Mouse (Mus musculus) cerebellum, postnatal 36 days (tissue): ENCODE results near the gene Actr3b.
"Not testable (repeated sequence)": the region's sequence is repeated elsewhere in the genome, so short reads cannot be mapped to it uniquely, and the experiment has no call there.

Experiments used
- DNase-seq, 2 experiments: peaks; one replicate each; pipeline ENCODE4 v3.0.0; 2021 to 2022; ENCODE audit warnings: mixed read lengths in 2 of 2

Actr3b gene

GRCm38 (mm10) chr5:25791570-25791969 is 31.8 kb downstream of the Actr3b start:
- DNase-seq = no peak

- DNase-seq = no peak
Measured at GRCm38 (mm10) chr5:25797776-25798175, 38.0 kb downstream of the Actr3b start.

- DNase-seq = peak; percentile 59 to 66
Measured at GRCm38 (mm10) chr5:25800929-25801328, 41.1 kb downstream of the Actr3b start.

- no peak for DNase-seq
Measured at GRCm38 (mm10) chr5:25801744-25802143, 41.9 kb downstream of the Actr3b start.

GRCm38 (mm10) chr5:25804569-25804968 is 44.8 kb downstream of the Actr3b start:
- no peak for DNase-seq

GRCm38 (mm10) chr5:25812922-25813321 is 53.1 kb downstream of the Actr3b start:
- DNase-seq = peak in 1 of 2 experiments; percentile 27

GRCm38 (mm10) chr5:25829308-25830094 is 69.7 kb downstream of the Actr3b start:
- DNase-seq = no peak

GRCm38 (mm10) chr5:25830802-25831201 is 71.0 kb downstream of the Actr3b start:
- DNase-seq = no peak

- DNase-seq = peak; percentile 50 to 63
Measured at GRCm38 (mm10) chr5:25831624-25832023, 71.8 kb downstream of the Actr3b start.

- peak; percentile 58 to 59 for DNase-seq
Measured at GRCm38 (mm10) chr5:25839400-25839799, 79.6 kb downstream of the Actr3b start.

- no peak for DNase-seq
Measured at GRCm38 (mm10) chr5:25846558-25846957, 86.8 kb downstream of the Actr3b start.

GRCm38 (mm10) chr5:25847154-25847553 is 87.4 kb downstream of the Actr3b start:
- no peak for DNase-seq

- DNase-seq = peak; percentile 81 to 85
Measured at GRCm38 (mm10) chr5:25848058-25848457, 88.3 kb downstream of the Actr3b start.

GRCm38 (mm10) chr5:25866201-25866600 is 106.4 kb downstream of the Actr3b start:
- DNase-seq = no peak

GRCm38 (mm10) chr5:25869880-25870279 is 110.1 kb downstream of the Actr3b start:
- DNase-seq = no peak

- DNase-seq = no peak
Measured at GRCm38 (mm10) chr5:25870632-25871031, 110.8 kb downstream of the Actr3b start.

- DNase-seq = no peak
Measured at GRCm38 (mm10) chr5:25871342-25872023, 111.7 kb downstream of the Actr3b start.

GRCm38 (mm10) chr5:25873046-25873445 is 113.2 kb downstream of the Actr3b start:
- peak; percentile 39 to 51 for DNase-seq

GRCm38 (mm10) chr5:25875927-25876326 is 116.1 kb downstream of the Actr3b start:
- DNase-seq = not testable (repeated sequence)

GRCm38 (mm10) chr5:25877281-25877680 is 117.5 kb downstream of the Actr3b start:
- no peak for DNase-seq

GRCm38 (mm10) chr5:25877996-25878395 is 118.2 kb downstream of the Actr3b start:
- DNase-seq = no peak

- DNase-seq = no peak
Measured at GRCm38 (mm10) chr5:25886708-25887107, 126.9 kb downstream of the Actr3b start.

GRCm38 (mm10) chr5:25889746-25890382 is 130.1 kb downstream of the Actr3b start:
- no peak for DNase-seq

GRCm38 (mm10) chr5:25891321-25891720 is 131.5 kb downstream of the Actr3b start:
- DNase-seq = peak; percentile 94 to 96
